Mouse (Mus musculus): ENCODE data around the gene Cep152. TPM values are rescaled to one million over a fixed set of nuclear protein-coding genes. Genes with fewer than 3 reads are reported as not detected.
A peak's percentile ranks its signal among the peaks of the same experiment; 100 is the strongest.

Cep152 gene
- polyA plus RNA-seq, 1 experiment from 2014 or later: 2.4 TPM

DNA sequence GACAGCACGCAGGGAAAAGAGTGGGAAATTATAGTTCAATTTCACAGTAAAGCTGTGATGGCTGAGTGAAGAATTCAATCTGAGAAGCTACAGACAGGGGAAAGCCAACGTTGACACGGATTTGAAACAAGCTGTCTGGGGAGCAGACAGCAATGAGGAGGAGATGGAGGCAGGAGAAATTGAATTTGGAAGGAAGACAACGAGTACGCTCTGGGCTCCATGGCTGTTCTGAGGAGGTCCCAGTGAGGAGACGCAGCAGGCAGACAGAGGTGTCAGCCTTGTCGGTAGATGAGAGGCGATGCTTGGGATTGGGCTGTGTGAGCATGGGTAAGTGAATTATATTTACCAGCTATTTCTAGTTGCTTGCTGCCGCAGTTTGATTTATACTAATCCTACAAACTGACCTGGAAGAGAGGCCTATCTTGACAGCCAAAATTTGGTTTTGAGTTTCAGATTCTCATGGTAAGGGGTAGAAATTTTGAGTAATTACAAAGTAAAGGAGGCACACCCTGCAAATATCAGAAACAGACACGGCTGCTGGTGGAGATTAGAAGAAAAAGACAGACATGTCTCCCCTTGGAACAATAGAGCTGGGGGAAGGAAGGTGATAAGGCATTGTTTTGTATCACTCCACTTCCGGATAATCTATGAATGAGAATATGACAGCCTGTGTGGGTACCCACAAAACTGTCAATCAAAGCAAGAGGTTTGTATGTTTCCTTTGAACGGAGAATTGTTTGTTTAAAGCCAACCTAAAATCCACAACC lies 109.4 kb downstream of the Cep152 start:
- Histone ChIP-seq H3K9ac (ENCODE audit: low read depth, low read length) (no peak overlapping the region), H3K27me3 (ENCODE audit: insufficient read depth, low read length) (no peaks in the 10 kb centered on the region), H3K27ac (no peak overlapping the region), H3K4me1 (replicated peaks; ENCODE audit: insufficient read depth, low read length) (no peaks in the 10 kb centered on the region), H3K4me2 (ENCODE audit: low read length) (no peak overlapping the region), H3K4me3 (replicated peaks; ENCODE audit: low read depth, low read length) (no peak overlapping the region), H3K9me3 (replicated peaks; ENCODE audit: low read length) (no peaks in the 10 kb centered on the region), H3K36me3 (ENCODE audit: insufficient read depth, low read length) (no peaks in the 10 kb centered on the region)
- WGBS: 69% methylated on average over 12 of the region's 12 CpGs
- ATAC-seq (replicated peaks; ENCODE audit: low FRiP score, low read depth) (no peak), DNase-seq (ENCODE audit: low spot score) (no peak)
- TF ChIP-seq CTCF (IDR thresholded peaks at IDR 0.05; ENCODE audit: low read depth): no peak

DNA sequence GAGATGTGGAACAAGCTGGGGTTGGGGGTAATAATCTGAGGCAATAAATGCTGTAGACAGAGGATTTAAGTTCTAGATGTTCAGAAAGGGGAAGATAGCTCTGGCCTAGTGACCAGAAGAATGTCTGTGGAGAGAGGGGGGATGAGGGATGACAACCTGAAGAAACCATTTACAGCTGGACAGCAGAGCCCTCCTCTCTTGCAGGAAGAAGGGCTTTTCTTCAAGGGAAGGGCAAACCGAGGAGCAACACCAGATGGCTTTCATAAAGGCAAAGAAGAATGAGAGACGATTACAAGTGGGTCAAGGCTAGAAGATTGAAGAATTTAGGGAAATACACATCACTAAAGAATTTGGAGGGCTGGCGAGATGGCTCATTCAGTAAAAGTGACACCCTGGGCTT lies 110.5 kb downstream of the Cep152 start:
- Histone ChIP-seq H3K4me1 (replicated peaks; ENCODE audit: insufficient read depth, low read length) (no peaks in the 10 kb centered on the region), H3K9me3 (replicated peaks; ENCODE audit: low read length) (no peaks in the 10 kb centered on the region), H3K27ac (no peak overlapping the region), H3K4me2 (ENCODE audit: low read length) (no peak overlapping the region), H3K27me3 (ENCODE audit: insufficient read depth, low read length) (no peaks in the 10 kb centered on the region), H3K4me3 (replicated peaks; ENCODE audit: low read depth, low read length) (no peak overlapping the region), H3K36me3 (ENCODE audit: insufficient read depth, low read length) (no peaks in the 10 kb centered on the region), H3K9ac (ENCODE audit: low read depth, low read length) (no peak overlapping the region)
- TF ChIP-seq CTCF (IDR thresholded peaks at IDR 0.05; ENCODE audit: low read depth): no peak
- ATAC-seq (replicated peaks; ENCODE audit: low FRiP score, low read depth) (no peak), DNase-seq (ENCODE audit: low spot score) (peak; percentile 64)
- 58% methylated on average over 3 of the region's 3 CpGs for WGBS

Other genes with a start within 250 kb of the Cep152 start
- 0.20 and 0.26 TPM in 2 replicates for gene Gm9913, start 120.0 kb downstream of the Cep152 start, polyA plus RNA-seq (2015; fragmentation: Nextera tagmentation; extraction: Ambion mirVana)
- gene Fbn1, start 117.1 kb downstream of the Cep152 start, polyA plus RNA-seq (2015; fragmentation: Nextera tagmentation; extraction: Ambion mirVana): 13.2 and 13.4 TPM in 2 replicates
- gene Eid1, start 48.0 kb upstream of the Cep152 start, polyA plus RNA-seq (2015; fragmentation: Nextera tagmentation; extraction: Ambion mirVana): 106 and 120 TPM in 2 replicates
- gene Shc4, start 99.0 kb upstream of the Cep152 start, polyA plus RNA-seq (2015; fragmentation: Nextera tagmentation; extraction: Ambion mirVana): 0.23 and 0.37 TPM in 2 replicates
- gene Secisbp2l, start 157.8 kb upstream of the Cep152 start, polyA plus RNA-seq (2015; fragmentation: Nextera tagmentation; extraction: Ambion mirVana): 15.8 and 17.1 TPM in 2 replicates
- gene Galk2, start 234.0 kb upstream of the Cep152 start, polyA plus RNA-seq (2015; fragmentation: Nextera tagmentation; extraction: Ambion mirVana): 60.6 and 63.8 TPM in 2 replicates
- 65.2 and 67.9 TPM in 2 replicates for gene Cops2, start 234.0 kb upstream of the Cep152 start, polyA plus RNA-seq (2015; fragmentation: Nextera tagmentation; extraction: Ambion mirVana)

Measured in kidney, postnatal 0 days (tissue).